Mouse (Mus musculus) kidney, embryonic 16.5 days (tissue): ENCODE measurements around the gene Qk. TPM values are rescaled to one million over a fixed set of nuclear protein-coding genes. Genes with fewer than 3 reads are reported as not detected.

Experiments used
- ATAC-seq: fragments of 200-750 bp; cut with Nextera tagmentation; 2 replicates; pipeline ENCODE4 v1.8.0; 2017; ENCODE audit warnings: moderate TSS enrichment; ENCODE audit not compliant: low FRiP score, low TSS enrichment
- H3K27ac ChIP-seq: fragments of 300-500 bp; sonication (generic); 2 replicates; pipeline ENCODE4 v1.5.1; 2014; ENCODE audit warnings: low read length
- H3K27me3 ChIP-seq: fragments of 300-500 bp; sonication (generic); 2 replicates; pipeline ENCODE4 v1.6.1; 2014; ENCODE audit warnings: low read length, control low read depth, mixed read lengths; ENCODE audit not compliant: insufficient read depth
- H3K36me3 ChIP-seq: fragments of 300-500 bp; sonication (generic); 2 replicates; pipeline ENCODE4 v1.6.1; 2014; ENCODE audit warnings: low read length, control low read depth, mixed read lengths; ENCODE audit not compliant: insufficient read depth
- H3K4me1 ChIP-seq: fragments of 300-500 bp; sonication (generic); 2 replicates; pipeline ENCODE4 v1.6.1; 2014; ENCODE audit warnings: low read length, control low read depth, mixed read lengths; ENCODE audit not compliant: insufficient read depth
- H3K4me2 ChIP-seq: fragments of 300-500 bp; sonication (generic); replicated peaks from 2 replicates; pipeline ENCODE4 v1.6.1; 2014; ENCODE audit warnings: low read depth, low read length
- H3K4me3 ChIP-seq: fragments of 300-500 bp; sonication (generic); 2 replicates; pipeline ENCODE4 v1.5.1; 2014; ENCODE audit warnings: mild to moderate bottlenecking, low read length
- H3K9ac ChIP-seq: fragments of 300-500 bp; sonication (generic); replicated peaks from 2 replicates; pipeline ENCODE4 v1.6.1; 2014; ENCODE audit warnings: low read length
- H3K9me3 ChIP-seq: fragments of 300-500 bp; sonication (generic); 2 replicates; pipeline ENCODE4 v1.6.1; 2016; ENCODE audit warnings: low read length, control low read depth
- WGBS: fragments of 180-500 bp; shearing (Covaris S2); extraction: QIAGEN DNeasy Blood & Tissue Kit; methylation state at CpG from one replicate; pipeline ENCODE4 v1.1.7; 2014; 5-methylcytosine and 5-hydroxymethylcytosine counted together
- polyA plus RNA-seq: library from polyadenylated mRNA; unstranded; fragments of >200 nt; fragmentation: Nextera tagmentation; extraction: Ambion mirVana; gene quantifications from 2 replicates; pipeline ENCODE4 v1.2.1, GENCODE M21; 2015

Gene Qk
- polyA plus RNA-seq, result 22.5 and 30.5 TPM in 2 replicates

DNA sequence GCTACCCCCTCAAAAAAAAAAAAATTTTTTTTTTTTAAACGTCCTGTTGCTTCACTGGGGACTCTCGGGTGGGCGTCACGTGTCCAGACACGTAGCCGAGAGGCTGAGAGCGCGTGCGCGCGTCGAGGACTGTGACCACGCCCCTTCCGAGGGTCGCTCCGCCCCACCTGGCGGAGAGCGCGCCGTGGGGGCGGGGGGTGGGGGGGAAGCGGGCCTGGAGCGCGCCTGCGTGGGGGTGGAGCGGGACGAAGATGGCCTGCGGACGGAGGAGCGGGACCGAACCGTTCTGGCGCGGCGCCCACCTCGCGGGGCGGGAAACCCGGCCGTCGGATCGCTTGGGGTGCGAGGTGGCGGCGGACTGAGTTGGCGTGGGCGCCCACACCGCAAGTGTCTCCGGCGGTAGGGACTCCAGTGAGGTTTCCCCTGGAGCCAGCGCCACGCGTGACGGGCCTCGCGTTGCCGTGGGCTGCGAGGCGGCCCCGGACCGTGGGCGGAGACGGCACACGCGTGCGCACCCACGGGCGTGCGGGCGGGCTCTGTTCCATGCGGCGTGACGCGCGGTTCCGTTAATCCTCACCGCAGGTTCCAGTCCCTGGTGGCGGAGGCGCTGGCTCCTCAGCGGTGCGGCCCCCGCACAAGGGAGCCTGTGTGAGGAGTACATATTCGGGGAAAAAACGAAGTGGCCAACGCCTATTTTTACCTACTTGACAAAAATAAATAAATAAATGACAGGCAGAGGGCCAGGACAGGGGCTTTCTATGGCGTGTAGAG, at the start of gene Qk:
TSS of gene Qk (minus strand) at position 170 of the 771 bp plus-strand sequence.
- Histone ChIP-seq H3K27me3 (no peaks in the 10 kb centered on the region), H3K9ac (peak within 1 kb of the TSS; percentile 98), H3K36me3 (no peaks in the 10 kb centered on the region), H3K4me3 (peak within 1 kb of the TSS; percentile 97), H3K4me1 (peaks cover 30% of the 10 kb centered on the region), H3K4me2 (peak within 1 kb of the TSS; percentile 64), H3K27ac (peak within 1 kb of the TSS; percentile 99), H3K9me3 (no peaks in the 10 kb centered on the region)
- under 1% methylated on average over 82 of the region's 86 CpGs for WGBS
- ATAC-seq, result peak; percentile 80

DNA sequence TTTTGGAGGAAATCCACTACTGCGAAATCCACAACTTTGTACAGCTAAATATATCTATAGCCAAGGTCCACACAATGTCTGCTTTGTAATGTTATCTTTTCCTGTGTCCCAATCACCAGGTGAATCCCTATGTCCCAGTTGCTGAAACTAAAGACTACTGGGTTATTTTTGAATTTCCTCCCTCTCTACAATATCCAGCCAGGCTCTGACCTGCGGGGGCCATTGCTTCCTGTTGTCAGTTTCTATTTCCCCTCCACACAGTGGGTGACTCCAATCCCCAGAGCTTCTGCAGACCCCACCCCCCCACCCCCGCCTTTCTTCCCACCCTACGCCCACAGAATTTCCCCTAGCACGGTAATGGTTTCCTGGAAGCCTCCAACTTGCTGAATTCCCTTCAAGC, 47.4 kb upstream of the Qk start:
- ATAC-seq, result peak; percentile 70
- no peak overlapping the region for H3K4me3 ChIP-seq
- no peaks in the 10 kb centered on the region for H3K9me3 ChIP-seq
- H3K36me3 ChIP-seq, result no peaks in the 10 kb centered on the region
- no peak overlapping the region for H3K9ac ChIP-seq
- H3K27ac ChIP-seq, result 0 out of 2 replicates have a peak overlapping the region, but pooled peaks have one; percentile 23
- no peak overlapping the region for H3K4me2 ChIP-seq
- 82% methylated on average over 5 of the region's 5 CpGs for WGBS
- H3K4me1 ChIP-seq, result peaks cover 3% of the 10 kb centered on the region; the same call in 1 of the 2 replicates
- no peaks in the 10 kb centered on the region for H3K27me3 ChIP-seq

DNA sequence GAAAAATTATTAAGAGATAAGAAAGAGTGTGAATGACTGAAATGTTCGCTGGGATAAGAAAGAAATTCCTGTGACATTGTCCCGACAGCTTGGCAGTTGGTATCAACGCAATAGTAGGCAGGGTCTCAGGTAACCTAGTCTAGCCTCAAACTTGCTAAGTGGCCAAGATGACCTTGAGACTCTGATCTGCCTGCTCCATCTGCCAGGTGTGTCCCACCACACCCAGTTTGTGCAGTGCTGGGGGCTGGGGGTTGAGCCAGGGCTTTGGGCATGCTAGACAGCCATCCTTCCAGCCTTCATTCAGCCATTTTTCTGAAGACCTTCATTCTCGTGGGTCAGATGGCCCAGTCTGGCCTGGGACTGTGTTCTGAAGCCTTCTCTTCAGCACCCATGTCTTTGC, 46.9 kb upstream of the Qk start:
- WGBS, result 79% methylated on average over 4 of the region's 4 CpGs
- H3K4me3 ChIP-seq, result no peak overlapping the region
- H3K36me3 ChIP-seq, result no peaks in the 10 kb centered on the region
- ATAC-seq, result 0 out of 2 replicates have a peak, but pooled peaks have one; percentile 4
- no peak overlapping the region for H3K27ac ChIP-seq
- no peak overlapping the region for H3K9ac ChIP-seq
- H3K27me3 ChIP-seq, result no peaks in the 10 kb centered on the region
- H3K4me2 ChIP-seq, result no peak overlapping the region
- H3K4me1 ChIP-seq, result no peaks in the 10 kb centered on the region
- no peaks in the 10 kb centered on the region for H3K9me3 ChIP-seq

DNA sequence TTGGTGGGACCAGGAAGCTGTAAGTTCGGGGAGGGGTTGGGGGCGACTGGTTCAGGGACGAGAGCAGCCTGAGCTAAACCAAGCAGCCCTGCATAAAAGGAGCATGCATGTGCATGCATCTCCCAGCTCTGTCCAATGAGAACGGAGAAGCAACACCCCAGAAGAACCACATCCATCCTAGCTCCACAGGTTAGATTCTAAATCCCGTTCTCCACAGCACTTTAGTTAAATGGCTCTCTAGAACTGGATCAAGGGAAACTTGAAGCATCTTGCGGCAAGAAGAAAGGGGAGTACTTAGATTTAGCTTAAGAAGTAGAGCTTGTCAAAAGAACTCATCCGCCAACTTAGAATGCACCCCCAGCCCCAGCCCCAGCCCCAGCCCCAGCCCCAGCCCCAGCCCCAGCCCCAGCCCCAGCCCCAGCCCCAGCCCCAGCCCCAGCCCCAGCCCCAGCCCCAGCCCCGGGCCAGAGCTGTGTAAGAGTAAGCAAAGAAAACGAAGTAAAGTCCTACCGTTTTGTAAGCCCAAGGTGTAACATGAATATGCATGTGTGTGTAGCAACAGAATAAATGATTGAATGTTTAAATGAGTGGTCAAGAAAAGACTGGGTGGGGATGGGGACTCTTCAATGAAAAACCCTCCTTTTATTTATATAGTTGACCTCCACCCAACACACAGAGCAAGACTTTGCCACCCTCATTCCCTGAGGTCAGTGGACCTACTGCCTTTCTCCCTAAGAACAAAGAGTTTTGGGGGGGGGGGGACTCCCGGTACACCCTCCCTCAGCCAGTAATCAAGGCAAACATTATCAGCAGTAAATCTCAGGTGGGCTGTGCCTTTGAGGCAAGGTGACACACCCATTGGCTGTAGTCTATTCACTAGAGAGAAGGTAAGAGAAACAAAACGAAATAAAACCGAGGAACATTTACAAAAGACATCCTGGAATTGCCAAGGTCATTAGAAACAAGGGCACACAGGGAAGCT, 46.1 kb upstream of the Qk start:
- 70% methylated on average over 13 of the region's 13 CpGs for WGBS
- Histone ChIP-seq H3K4me2 (no peak overlapping the region), H3K9ac (no peak overlapping the region), H3K9me3 (no peaks in the 10 kb centered on the region), H3K27me3 (no peaks in the 10 kb centered on the region), H3K4me3 (no peak overlapping the region), H3K27ac (no peak overlapping the region), H3K36me3 (no peaks in the 10 kb centered on the region), H3K4me1 (no peaks in the 10 kb centered on the region)
- ATAC-seq, result no peak

DNA sequence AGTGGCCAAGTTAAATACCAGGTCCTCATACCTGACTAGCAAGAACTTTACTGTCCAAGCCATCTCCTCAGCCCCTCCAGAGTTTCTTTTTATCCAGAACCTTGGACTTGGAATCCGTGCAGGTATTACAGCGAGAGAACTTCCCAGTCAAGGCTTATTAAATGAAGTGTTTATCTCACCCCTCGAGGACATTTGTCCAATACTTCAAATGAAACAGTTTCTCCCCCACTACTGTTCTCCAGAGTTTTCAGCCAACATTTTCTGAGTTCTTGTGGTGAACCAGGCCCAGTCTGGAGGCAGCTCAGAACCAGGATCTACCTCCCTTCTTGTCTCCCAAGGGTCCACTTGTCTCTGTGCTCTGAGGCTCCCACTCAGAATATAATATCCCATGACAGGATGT, 43.5 kb upstream of the Qk start:
- Histone ChIP-seq H3K9me3 (no peaks in the 10 kb centered on the region), H3K4me1 (no peaks in the 10 kb centered on the region; the same call in 1 of the 2 replicates), H3K9ac (no peak overlapping the region), H3K36me3 (no peaks in the 10 kb centered on the region), H3K27me3 (no peaks in the 10 kb centered on the region), H3K4me2 (no peak overlapping the region), H3K27ac (no peak overlapping the region), H3K4me3 (no peak overlapping the region)
- 74% methylated on average over 3 of the region's 3 CpGs for WGBS
- ATAC-seq, result no peak

DNA sequence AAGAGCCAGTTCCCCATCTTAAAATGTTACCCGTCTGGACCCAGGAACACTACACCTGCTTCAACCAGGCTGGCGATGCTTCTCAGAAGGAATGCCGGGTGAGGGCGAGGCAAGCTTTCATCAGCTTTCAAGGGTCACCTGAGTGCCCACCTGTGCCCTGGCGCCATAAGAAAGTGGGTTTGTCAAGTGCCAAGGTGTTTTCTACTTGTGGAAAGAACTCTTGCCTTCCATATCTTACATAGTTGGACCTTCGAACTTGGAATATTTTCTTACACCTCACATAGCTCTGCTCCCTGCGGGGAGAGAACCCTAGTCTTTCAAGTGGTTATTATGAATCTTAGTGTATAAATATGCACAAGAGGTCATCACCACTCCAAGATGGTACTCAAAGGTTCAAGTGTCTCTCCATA, 42.2 kb upstream of the Qk start:
- no peaks in the 10 kb centered on the region; the same call in 1 of the 2 replicates for H3K4me1 ChIP-seq
- no peak overlapping the region for H3K4me2 ChIP-seq
- no peaks in the 10 kb centered on the region for H3K27me3 ChIP-seq
- no peak for ATAC-seq
- H3K27ac ChIP-seq, result no peak overlapping the region
- no peaks in the 10 kb centered on the region for H3K36me3 ChIP-seq
- H3K9me3 ChIP-seq, result no peaks in the 10 kb centered on the region
- H3K9ac ChIP-seq, result no peak overlapping the region
- H3K4me3 ChIP-seq, result no peak overlapping the region
- WGBS, result 92% methylated on average over 7 of the region's 7 CpGs

DNA sequence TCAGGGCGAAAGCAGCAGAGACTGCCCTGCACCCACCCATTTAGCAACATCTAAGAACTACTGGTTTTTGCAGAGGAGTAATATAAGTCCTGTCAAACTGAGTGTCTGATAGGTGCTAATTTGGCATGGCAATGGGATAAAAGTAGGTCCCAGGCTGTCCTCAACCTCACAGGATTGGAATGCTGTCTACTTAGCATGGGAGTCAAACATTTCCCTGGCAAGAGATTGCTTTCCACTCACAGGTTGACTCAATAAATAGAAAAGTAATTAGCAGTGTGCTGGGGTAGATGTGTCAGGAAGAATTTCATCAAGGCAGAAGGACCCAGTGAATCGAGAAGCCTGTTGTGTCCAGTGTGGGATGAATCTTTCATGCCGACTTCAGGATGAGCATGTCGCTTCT, 41.1 kb upstream of the Qk start:
- peak; percentile 33; the same call in 1 of the 2 replicates for ATAC-seq
- Histone ChIP-seq H3K4me1 (peaks cover 7% of the 10 kb centered on the region), H3K9me3 (no peaks in the 10 kb centered on the region), H3K36me3 (no peaks in the 10 kb centered on the region), H3K9ac (no peak overlapping the region), H3K4me3 (no peak overlapping the region), H3K4me2 (no peak overlapping the region), H3K27me3 (no peaks in the 10 kb centered on the region), H3K27ac (no peak overlapping the region)
- 55% methylated on average over 4 of the region's 4 CpGs for WGBS

DNA sequence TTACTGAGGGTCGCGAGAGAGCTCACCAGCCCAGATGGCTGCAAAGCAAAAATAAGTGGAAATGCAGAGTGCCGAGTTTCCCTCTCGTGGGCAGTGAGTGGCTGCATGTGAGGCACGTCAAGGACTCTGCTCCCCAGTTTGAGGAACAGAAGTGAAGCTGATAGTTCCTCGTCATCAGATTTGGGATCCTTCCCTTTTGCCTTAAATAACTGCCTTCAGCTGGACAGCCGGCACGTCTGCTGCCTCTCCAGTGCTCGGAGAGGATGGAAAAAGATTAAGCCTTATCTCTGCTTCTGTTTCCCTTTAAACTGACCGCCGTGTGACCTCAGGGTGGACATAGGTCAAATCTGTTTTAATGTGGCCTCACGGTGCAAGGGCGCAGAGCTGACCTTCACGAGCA, 39.8 kb upstream of the Qk start:
- ATAC-seq, result no peak
- no peaks in the 10 kb centered on the region for H3K36me3 ChIP-seq
- no peak overlapping the region for H3K9ac ChIP-seq
- WGBS, result 65% methylated on average over 14 of the region's 14 CpGs
- H3K27me3 ChIP-seq, result no peaks in the 10 kb centered on the region
- no peak overlapping the region for H3K27ac ChIP-seq
- H3K9me3 ChIP-seq, result no peaks in the 10 kb centered on the region
- peaks cover 8% of the 10 kb centered on the region for H3K4me1 ChIP-seq
- no peak overlapping the region for H3K4me3 ChIP-seq
- H3K4me2 ChIP-seq, result no peak overlapping the region

DNA sequence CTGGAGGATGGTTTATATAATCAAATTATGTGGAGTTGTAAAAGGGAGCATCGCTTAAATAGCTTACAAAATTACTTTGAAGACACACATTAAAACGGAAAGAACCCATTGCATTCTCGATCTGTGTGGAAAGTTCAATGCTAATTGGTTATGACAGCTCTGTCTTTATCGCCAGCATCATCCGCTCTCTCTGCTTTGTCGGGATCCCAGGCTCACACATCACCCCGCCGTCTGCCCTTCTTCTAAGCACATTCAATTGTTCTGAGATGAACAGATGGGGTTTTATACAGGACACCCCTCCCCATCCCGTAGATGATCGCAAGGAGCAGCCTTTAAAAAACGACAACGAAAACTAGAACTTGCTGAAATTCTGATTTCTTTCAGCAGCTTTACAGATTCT, 37.7 kb upstream of the Qk start:
- 89% methylated on average over 12 of the region's 12 CpGs for WGBS
- no peaks in the 10 kb centered on the region for H3K9me3 ChIP-seq
- ATAC-seq, result no peak

More for the DNA sequence above, 37.7 kb upstream of the Qk start:
- no peak overlapping the region for H3K4me3 ChIP-seq
- peaks cover 8% of the 10 kb centered on the region for H3K4me1 ChIP-seq
- H3K27me3 ChIP-seq, result no peaks in the 10 kb centered on the region
- no peak overlapping the region for H3K9ac ChIP-seq
- no peak overlapping the region for H3K4me2 ChIP-seq
- H3K36me3 ChIP-seq, result no peaks in the 10 kb centered on the region
- H3K27ac ChIP-seq, result no peak overlapping the region
